Mouse (Mus musculus) bone marrow, adult 2 months (tissue): ENCODE measurements around the gene Stk24.

Experiments
- CTCF ChIP-seq: fragments of 200-500 bp; IDR thresholded peaks from 2 replicates; pipeline ENCODE4 v1.5.1; 2011; ENCODE audit warnings: low read length, control low read depth; ENCODE audit not compliant: control insufficient read depth, insufficient read depth
- POLR2A ChIP-seq: fragments of 200-500 bp; IDR thresholded peaks from 2 replicates; pipeline ENCODE4 v1.6.1; 2011; ENCODE audit warnings: low read depth, mild to moderate bottlenecking, control low read depth, low read length, borderline replicate concordance; ENCODE audit not compliant: control insufficient read depth

DNA sequence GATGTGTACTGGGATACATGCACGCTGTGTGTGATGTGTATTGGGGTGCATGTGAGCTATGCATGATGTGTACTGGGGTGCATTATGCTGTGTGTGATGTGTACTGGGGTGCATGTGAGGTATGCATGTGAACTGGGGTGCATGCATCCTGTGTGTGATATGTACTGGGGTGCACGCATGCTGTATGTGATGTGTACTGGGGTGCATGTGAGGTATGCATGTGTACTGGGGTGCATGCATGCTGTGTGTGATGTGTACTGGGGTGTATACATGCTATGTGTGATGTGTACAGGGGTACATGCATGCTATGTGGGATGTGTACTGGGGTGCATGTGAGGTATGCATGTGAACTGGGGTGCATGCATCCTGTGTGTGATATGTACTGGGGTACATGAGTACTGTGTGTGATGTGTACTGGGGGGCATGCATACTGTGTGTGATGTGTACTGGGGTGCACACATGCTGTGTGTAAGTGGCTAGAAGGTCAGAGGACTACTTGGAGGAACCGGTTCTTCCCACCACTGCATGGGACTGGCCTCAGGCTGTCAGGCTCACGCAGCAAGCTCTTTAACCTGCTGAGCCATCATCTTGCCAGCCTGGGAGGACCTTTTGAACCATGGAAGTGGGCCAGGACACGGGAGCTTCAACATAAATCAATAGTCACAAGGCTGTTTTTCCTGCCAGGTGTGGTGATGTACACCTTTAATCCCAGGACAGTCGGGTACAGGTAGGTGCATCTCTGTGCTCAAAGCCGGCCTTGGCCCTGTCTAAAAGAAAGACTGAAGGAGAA is 45.4 kb upstream of the Stk24 start:
- no peak for TF ChIP-seq CTCF
- TF ChIP-seq POLR2A = no peak
